Mouse (Mus musculus) limb, embryonic 15.5 days (tissue): ENCODE data around the gene Radil. TPM values are rescaled to one million over a fixed set of nuclear protein-coding genes. Genes with fewer than 3 reads are reported as not detected.

Experiments used
- ATAC-seq: fragments of 200-750 bp; cut with Nextera tagmentation; 2 replicates; pipeline ENCODE4 v1.8.0; 2017; ENCODE audit warnings: low read depth, moderate TSS enrichment; ENCODE audit not compliant: insufficient number of reproducible peaks, low FRiP score, low TSS enrichment
- H3K27ac ChIP-seq: fragments of 300-500 bp; sonication (generic); 2 replicates; pipeline ENCODE4 v1.5.1; 2015; ENCODE audit warnings: moderate library complexity, mild to moderate bottlenecking, inconsistent platforms
- H3K27me3 ChIP-seq: fragments of 300-500 bp; sonication (generic); 2 replicates; pipeline ENCODE4 v1.6.1; 2015; ENCODE audit warnings: inconsistent platforms
- H3K36me3 ChIP-seq: fragments of 300-500 bp; sonication (generic); 2 replicates; pipeline ENCODE4 v1.6.1; 2015; ENCODE audit warnings: inconsistent platforms
- H3K4me1 ChIP-seq: fragments of 300-500 bp; sonication (generic); 2 replicates; pipeline ENCODE4 v1.6.1; 2015; ENCODE audit warnings: inconsistent platforms
- H3K4me2 ChIP-seq: fragments of 300-500 bp; sonication (generic); 2 replicates; pipeline ENCODE4 v1.6.1; 2015; ENCODE audit warnings: mild to moderate bottlenecking, inconsistent platforms
- H3K4me3 ChIP-seq: fragments of 300-500 bp; sonication (generic); 2 replicates; pipeline ENCODE4 v1.5.1; 2015; ENCODE audit warnings: mild to moderate bottlenecking, inconsistent platforms
- H3K9ac ChIP-seq: fragments of 300-500 bp; sonication (generic); 2 replicates; pipeline ENCODE4 v1.6.1; 2015; ENCODE audit warnings: inconsistent platforms
- H3K9me3 ChIP-seq: fragments of 300-500 bp; sonication (generic); 2 replicates; pipeline ENCODE4 v1.6.1; 2016; ENCODE audit warnings: inconsistent platforms
- WGBS: fragments of 180-500 bp; shearing (Covaris S2); methylation state at CpG from one replicate; pipeline ENCODE4 v1.1.7; 2015; 5-methylcytosine and 5-hydroxymethylcytosine counted together
- polyA plus RNA-seq: library from polyadenylated mRNA; unstranded; fragments of >200 nt; fragmentation: Nextera tagmentation; extraction: Ambion mirVana; gene quantifications from 2 replicates; pipeline ENCODE4 v1.2.1, GENCODE M21; 2015

Radil gene
- polyA plus RNA-seq, 1 experiment from 2014 or later: 8.3 TPM

DNA sequence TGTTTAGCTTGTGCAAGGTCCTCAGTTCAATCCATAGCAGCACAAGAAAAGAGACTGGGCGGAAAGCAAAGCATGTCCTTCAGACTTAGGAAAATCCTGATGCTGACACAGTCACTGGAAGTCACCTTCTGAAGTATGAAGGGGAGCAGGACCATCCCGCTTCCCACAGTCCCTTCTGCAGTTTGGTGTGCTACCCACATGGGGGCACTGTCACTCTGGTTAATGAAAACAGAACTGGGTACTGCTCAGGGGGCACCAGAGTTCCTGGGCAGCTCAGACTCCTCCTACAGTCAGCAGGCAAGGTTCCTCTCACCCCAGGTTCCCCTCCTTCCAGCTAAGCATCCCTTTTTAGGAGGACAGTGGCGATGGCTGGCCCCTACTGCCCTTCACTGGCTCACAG is 51.9 kb downstream of the Radil start:
- no peaks in the 10 kb centered on the region for H3K9me3 ChIP-seq
- H3K4me2 ChIP-seq: no peak overlapping the region
- no peak overlapping the region for H3K4me3 ChIP-seq
- no peaks in the 10 kb centered on the region for H3K36me3 ChIP-seq
- H3K4me1 ChIP-seq: 0 out of 2 replicates have a peak, but pooled peaks cover 10% of the 10 kb centered on the region
- ATAC-seq: no peak
- 57% methylated on average over 3 of the region's 3 CpGs for WGBS
- no peaks in the 10 kb centered on the region for H3K27me3 ChIP-seq
- no peak overlapping the region for H3K27ac ChIP-seq
- no peak overlapping the region for H3K9ac ChIP-seq

DNA sequence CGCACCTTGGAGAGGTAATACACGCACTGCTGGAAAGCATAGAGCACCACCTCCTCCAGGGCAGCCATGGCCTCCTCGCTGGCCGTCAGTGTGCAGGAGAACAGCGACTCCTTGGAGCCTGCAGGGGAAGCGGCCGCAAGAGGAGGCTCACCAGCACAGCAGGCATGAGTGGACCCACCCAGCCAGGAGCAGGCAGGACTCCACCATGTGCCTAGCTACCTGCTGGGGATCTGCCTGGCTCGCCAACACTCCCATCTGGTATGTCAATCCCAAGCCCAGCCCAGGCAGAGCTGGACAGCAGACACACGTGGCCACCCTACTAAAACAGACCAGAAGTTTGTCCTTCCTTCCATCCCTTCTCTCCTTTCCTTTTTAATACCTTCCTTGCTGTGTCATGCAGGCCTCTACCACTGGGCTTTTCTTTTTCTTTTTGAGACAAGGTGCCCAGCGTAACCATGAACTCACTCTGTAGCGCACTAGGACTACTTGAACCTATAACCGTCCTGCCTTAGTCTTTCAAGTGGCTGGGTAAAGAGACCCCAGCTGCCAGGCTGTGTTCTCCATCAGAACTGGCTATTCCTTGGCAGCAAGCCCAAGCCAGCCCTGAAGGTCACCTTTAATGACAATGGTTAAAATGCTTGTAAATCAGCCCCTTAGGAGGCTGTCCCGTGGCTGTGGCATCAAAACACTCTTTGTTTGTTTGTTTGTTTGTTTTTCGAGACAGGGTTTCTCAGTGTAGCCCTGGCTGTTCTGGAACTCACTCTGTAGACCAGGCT is 55.4 kb downstream of the Radil start:
- no peaks in the 10 kb centered on the region for H3K9me3 ChIP-seq
- no peak; the same call in 1 of the 2 replicates for ATAC-seq
- no peak overlapping the region for H3K4me2 ChIP-seq
- H3K4me3 ChIP-seq: no peak overlapping the region
- H3K9ac ChIP-seq: no peak overlapping the region
- H3K36me3 ChIP-seq: no peaks in the 10 kb centered on the region
- H3K27ac ChIP-seq: no peak overlapping the region
- 47% methylated on average over 14 of the region's 14 CpGs for WGBS
- H3K27me3 ChIP-seq: no peaks in the 10 kb centered on the region
- 0 out of 2 replicates have a peak, but pooled peaks cover 6% of the 10 kb centered on the region for H3K4me1 ChIP-seq

DNA sequence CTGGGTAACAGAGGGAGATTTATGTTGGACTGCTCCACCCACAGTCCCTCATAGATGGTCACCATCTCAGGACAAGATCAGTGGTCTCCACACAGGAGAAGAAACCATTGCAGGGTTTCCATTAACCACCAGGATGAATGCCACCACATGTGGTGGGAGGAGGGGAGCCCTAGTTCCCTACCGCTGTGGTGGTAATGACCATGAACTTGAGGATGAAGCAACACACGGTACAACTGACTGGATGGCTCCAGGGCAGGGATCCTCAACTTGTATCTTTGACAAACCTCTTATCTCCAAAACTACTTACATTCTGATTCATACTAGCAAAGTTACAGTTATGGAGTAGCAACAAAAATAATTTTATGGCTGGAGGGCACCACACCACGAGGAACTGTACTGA is 57.6 kb downstream of the Radil start:
- no peak overlapping the region for H3K27ac ChIP-seq
- no peak for ATAC-seq
- H3K27me3 ChIP-seq: no peaks in the 10 kb centered on the region
- H3K36me3 ChIP-seq: no peaks in the 10 kb centered on the region
- no peak overlapping the region for H3K4me3 ChIP-seq
- H3K9me3 ChIP-seq: no peaks in the 10 kb centered on the region
- no peak overlapping the region for H3K9ac ChIP-seq
- H3K4me1 ChIP-seq: no peaks in the 10 kb centered on the region
- 66% methylated on average over 3 of the region's 3 CpGs for WGBS
- no peak overlapping the region for H3K4me2 ChIP-seq

DNA sequence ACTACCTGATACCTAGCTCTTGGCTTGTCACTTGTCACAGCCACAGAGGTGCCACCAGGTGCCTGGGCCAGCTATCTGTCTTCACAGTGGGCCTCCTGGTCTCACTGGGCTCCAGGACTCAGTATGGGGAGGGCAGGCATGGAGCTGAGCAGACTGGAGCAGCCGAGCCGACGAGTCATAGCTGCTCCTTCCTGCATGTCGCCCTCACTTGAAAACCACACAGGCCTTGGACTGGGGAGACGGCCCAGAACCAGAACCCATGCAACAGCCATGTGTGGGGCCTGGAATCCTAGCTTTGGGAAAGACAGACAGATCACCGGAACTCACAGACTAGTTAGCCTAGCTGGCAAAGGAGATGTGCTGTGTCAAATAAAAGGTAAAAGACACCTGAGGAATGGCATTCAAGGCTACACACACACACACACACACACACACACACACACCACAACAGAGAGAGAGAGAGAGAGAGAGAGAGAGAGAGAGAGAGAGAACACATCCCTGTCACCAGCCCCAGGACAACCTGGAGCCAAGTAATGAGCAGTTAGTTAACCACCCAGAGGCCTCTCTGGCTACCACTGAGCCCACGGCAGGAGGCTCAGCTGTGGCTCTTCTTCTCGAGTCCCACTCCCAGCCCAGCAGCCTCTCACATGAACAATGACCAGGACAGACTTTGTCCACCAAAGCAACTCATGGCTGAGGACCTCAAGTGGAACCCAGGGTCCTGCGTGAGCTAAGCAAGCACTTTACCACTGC is 60.8 kb downstream of the Radil start:
- H3K27ac ChIP-seq: no peak overlapping the region
- no peak overlapping the region for H3K4me2 ChIP-seq
- H3K9ac ChIP-seq: no peak overlapping the region
- no peaks in the 10 kb centered on the region for H3K4me1 ChIP-seq
- ATAC-seq: no peak
- no peaks in the 10 kb centered on the region for H3K9me3 ChIP-seq
- no peaks in the 10 kb centered on the region for H3K27me3 ChIP-seq
- WGBS: 71% methylated on average over 9 of the region's 9 CpGs
- no peak overlapping the region for H3K4me3 ChIP-seq
- H3K36me3 ChIP-seq: no peaks in the 10 kb centered on the region

DNA sequence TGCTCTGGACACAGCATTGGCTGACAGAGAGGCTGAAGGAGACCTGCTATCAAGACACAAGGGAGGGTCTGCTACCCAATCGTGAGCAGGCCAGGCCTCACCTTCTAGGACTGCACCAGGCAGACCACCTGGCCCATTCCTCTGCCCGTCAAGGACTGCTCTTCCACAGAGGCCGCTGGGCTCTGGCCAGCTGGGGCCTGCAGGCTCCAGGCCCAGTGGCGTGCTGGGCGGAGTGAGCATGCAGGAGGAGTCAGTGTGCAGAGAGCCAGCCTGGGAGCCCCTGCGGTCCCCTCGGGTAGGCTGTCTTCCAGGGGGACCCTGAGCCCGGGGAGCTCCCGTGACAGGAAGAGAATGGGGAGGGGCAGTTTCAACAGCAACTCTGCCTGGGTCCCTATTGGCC is 64.2 kb downstream of the Radil start:
- Histone ChIP-seq H3K4me1 (no peaks in the 10 kb centered on the region), H3K27me3 (no peaks in the 10 kb centered on the region), H3K4me3 (no peak overlapping the region), H3K9me3 (no peaks in the 10 kb centered on the region), H3K36me3 (no peaks in the 10 kb centered on the region), H3K9ac (no peak overlapping the region), H3K27ac (no peak overlapping the region), H3K4me2 (no peak overlapping the region)
- WGBS: 58% methylated on average over 9 of the region's 9 CpGs
- ATAC-seq: no peak

DNA sequence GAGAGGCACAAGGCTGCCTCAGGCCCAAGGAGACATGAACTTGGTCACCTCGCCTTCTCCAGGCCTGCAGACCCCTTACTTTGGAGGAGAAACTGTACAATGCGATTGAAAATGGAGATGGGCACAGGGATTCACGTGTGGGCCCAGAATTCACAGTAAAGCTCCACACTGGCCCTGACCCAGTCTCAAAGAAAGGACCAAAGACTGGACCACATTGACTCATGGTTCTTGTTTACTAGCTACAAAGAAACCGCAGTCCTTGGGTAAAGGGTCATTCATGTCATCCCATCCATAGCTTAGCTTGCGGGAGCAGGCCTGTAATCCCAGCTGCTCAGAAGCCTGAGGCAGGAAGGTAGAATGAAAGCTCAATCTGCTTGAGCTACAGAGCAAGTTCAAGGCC is 67.3 kb downstream of the Radil start:
- 89% methylated on average over 5 of the region's 5 CpGs for WGBS
- H3K9me3 ChIP-seq: no peaks in the 10 kb centered on the region
- no peaks in the 10 kb centered on the region for H3K36me3 ChIP-seq
- H3K4me3 ChIP-seq: no peak overlapping the region
- H3K27ac ChIP-seq: no peak overlapping the region
- H3K27me3 ChIP-seq: no peaks in the 10 kb centered on the region
- H3K9ac ChIP-seq: no peak overlapping the region
- H3K4me2 ChIP-seq: no peak overlapping the region
- peaks cover 8% of the 10 kb centered on the region for H3K4me1 ChIP-seq
- ATAC-seq: no peak

DNA sequence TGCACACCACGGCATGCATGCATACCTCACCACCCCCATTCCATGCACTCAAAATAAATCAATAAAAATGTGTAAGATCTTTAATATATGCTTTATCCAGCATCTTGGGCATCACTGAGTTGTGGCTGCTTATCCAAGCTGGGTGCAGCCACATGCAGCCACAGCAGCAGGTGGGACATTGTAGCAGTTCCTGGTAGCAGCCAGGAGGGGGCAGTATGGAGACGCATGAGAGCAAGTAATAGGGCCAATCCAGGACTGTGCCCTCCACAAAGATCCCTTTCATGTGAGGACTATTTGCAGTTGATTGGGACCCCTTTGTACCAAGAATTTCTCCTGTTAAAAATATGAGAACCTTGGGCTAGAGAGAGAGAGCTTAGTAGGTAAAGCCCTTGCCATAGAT is 68.4 kb downstream of the Radil start:
- 60% methylated on average over 2 of the region's 2 CpGs for WGBS
- no peak overlapping the region for H3K4me2 ChIP-seq

DNA sequence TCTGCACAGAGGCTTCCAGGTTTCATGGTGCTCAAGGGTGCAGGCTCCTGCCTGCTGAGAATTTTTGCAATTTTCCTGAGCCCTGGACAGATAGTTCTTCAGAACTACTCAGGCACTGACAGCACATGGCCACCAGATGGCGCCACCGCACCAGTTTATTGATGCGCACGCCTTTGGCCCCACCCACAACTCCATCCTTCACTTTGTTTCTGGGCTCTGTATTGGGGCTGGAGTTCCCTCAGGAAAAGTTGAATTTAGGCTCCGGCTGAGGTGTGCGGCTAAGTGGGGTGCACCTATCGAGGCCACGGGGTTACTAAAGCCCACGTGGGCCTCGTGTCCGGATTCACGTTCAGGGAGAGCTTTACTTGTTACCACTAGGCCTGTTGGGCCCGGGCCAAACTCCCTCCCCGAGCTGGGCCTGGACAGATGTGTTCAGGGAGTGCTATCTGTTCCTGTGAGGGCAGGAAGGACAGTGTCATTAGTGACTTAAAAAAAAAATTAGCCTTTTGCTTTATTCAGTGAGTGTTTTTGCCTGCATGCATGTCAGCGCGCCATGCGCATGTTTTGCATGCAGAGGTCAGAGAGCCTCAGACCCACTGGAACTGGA is 72.0 kb downstream of the Radil start:
- 25% methylated on average over 17 of the region's 17 CpGs for WGBS
- ATAC-seq: peak; percentile 42; the same call in 1 of the 2 replicates
- H3K4me2 ChIP-seq: peak overlapping the region; percentile 48
- no peaks in the 10 kb centered on the region for H3K9me3 ChIP-seq
- H3K27me3 ChIP-seq: no peaks in the 10 kb centered on the region
- peaks cover 8% of the 10 kb centered on the region for H3K4me1 ChIP-seq
- H3K4me3 ChIP-seq: peak overlapping the region; percentile 20
- peaks cover 24% of the 10 kb centered on the region for H3K36me3 ChIP-seq
- H3K9ac ChIP-seq: no peak overlapping the region
- no peak overlapping the region for H3K27ac ChIP-seq

More for the DNA sequence above, 68.4 kb downstream of the Radil start:
- no peak overlapping the region for H3K27ac ChIP-seq
- H3K27me3 ChIP-seq: no peaks in the 10 kb centered on the region
- H3K9ac ChIP-seq: no peak overlapping the region
- ATAC-seq: no peak
- H3K4me3 ChIP-seq: no peak overlapping the region
- no peaks in the 10 kb centered on the region for H3K9me3 ChIP-seq
- no peaks in the 10 kb centered on the region for H3K36me3 ChIP-seq
- H3K4me1 ChIP-seq: peaks cover 8% of the 10 kb centered on the region

DNA sequence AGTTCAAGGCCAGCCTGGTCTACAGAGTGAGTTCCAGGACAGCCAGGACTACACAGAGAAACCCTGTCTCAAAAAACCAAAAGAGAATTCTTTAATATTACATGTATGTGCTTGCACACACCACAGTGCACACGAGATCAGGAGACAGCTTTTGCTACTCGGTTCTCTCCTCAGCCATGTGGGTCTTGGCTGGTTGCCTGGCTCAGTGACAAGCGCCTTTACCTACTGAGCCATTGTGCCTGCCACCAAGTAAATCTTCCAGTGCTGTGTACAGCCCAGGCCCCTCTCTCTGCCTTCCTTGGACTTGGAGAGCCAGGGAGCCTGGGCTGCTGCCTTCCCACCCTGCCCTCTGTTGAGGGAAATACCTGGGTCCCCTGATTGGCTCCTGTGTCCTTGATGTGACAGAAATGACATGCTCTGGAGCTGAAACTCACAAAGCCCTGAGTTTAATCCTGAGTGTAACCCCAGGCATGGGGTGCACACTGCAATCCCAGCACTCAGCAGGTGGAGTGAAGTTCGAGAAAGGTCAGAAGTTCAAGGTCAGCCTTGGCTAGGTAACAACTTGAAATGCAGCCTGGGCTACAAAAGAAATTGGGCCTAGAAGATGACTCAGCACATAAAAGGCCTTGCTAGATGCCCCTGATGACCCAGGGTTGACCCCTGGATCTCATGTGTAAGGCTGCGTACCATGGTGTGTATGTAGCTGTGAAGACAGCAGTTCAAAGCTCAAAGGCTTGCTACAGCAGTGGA is 72.9 kb downstream of the Radil start:
- Histone ChIP-seq H3K27me3 (no peaks in the 10 kb centered on the region), H3K36me3 (peaks cover 24% of the 10 kb centered on the region), H3K4me3 (no peak overlapping the region), H3K4me2 (no peak overlapping the region), H3K9ac (no peak overlapping the region), H3K27ac (no peak overlapping the region), H3K9me3 (no peaks in the 10 kb centered on the region), H3K4me1 (peaks cover 8% of the 10 kb centered on the region)
- WGBS: 91% methylated on average over 5 of the region's 5 CpGs
- ATAC-seq: no peak

DNA sequence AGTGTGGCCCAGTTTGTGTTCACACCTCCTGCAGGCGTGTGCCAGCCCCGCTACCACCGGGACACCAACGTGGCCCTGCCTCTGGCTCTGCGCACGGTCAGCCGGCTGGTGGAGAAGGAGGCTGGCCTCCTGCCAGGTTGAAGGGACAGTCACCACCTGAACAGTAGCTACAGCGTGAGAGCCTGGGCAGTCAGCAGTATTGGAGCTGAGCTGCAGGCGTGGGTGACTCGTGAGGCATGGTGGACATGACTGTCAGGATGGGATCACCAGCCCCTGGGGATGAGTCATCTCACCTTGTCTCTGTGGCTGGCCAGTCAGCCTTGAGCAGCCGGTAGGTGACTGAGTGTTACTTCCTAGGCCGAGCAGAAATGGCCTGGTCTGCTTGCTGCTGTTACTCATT is 73.6 kb downstream of the Radil start:
- WGBS: 88% methylated on average over 12 of the region's 12 CpGs
- H3K4me3 ChIP-seq: no peak overlapping the region
- no peak overlapping the region for H3K27ac ChIP-seq
- ATAC-seq: no peak
- no peaks in the 10 kb centered on the region for H3K9me3 ChIP-seq
- no peak overlapping the region for H3K9ac ChIP-seq
- H3K36me3 ChIP-seq: peaks cover 25% of the 10 kb centered on the region
- no peaks in the 10 kb centered on the region for H3K27me3 ChIP-seq
- H3K4me2 ChIP-seq: no peak overlapping the region
- H3K4me1 ChIP-seq: peaks cover 8% of the 10 kb centered on the region

DNA sequence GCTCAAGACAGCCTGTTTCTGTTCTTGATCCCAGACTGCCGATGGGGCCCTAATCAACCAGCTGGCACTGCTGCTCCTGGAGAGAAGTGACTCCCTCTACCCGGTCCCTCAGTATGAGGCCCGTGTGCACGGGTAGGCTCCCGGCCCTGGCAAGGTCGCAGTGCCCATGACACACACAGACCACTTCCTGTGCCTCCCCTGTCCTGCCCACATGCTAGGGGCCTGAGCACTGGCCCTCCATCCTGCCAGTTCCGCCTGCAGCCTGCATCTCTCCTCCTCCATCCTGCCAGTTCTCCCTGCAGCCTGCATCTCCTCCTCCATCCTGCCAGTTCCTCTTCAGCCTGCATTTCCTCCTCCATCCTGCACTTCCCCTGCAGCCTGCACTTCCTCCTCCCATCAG is 75.2 kb downstream of the Radil start:
- 88% methylated on average over 7 of the region's 7 CpGs for WGBS
- no peak overlapping the region for H3K4me2 ChIP-seq
- no peaks in the 10 kb centered on the region for H3K9me3 ChIP-seq
- no peak for ATAC-seq
- no peak overlapping the region for H3K9ac ChIP-seq
- peaks cover 8% of the 10 kb centered on the region for H3K4me1 ChIP-seq
- no peak overlapping the region for H3K4me3 ChIP-seq
- no peaks in the 10 kb centered on the region for H3K27me3 ChIP-seq
- peaks cover 33% of the 10 kb centered on the region for H3K36me3 ChIP-seq
- H3K27ac ChIP-seq: no peak overlapping the region
